Mouse (Mus musculus) bone marrow, adult 2 months (tissue): ENCODE results near the gene Baz2b.

ENCODE experiments used
- CTCF ChIP-seq: fragments of 200-500 bp; IDR thresholded peaks from 2 replicates; pipeline ENCODE4 v1.5.1; 2011; ENCODE audit warnings: low read length, control low read depth; ENCODE audit not compliant: control insufficient read depth, insufficient read depth
- POLR2A ChIP-seq: fragments of 200-500 bp; IDR thresholded peaks from 2 replicates; pipeline ENCODE4 v1.6.1; 2011; ENCODE audit warnings: low read depth, mild to moderate bottlenecking, control low read depth, low read length, borderline replicate concordance; ENCODE audit not compliant: control insufficient read depth

- TF ChIP-seq CTCF (no peak), POLR2A (no peak)
Measured at GRCm38 (mm10) chr2:60216547-60217153, 7.0 kb upstream of the Baz2b start.
